Mouse (Mus musculus) C2C12 (cell line): ENCODE results near the gene Lrrc4c. TPM values are rescaled to one million over a fixed set of nuclear protein-coding genes. Genes with fewer than 3 reads are reported as not detected.

Experiments
- H3K27me3 ChIP-seq: one replicate; pipeline ENCODE4 v1.6.1; 2011; ENCODE audit not compliant: control insufficient read depth, insufficient read depth, insufficient read length
- H3K36me3 ChIP-seq: one replicate; pipeline ENCODE4 v1.6.1; 2011; ENCODE audit not compliant: control insufficient read depth, insufficient read depth
- H3K4me3 ChIP-seq: one replicate; pipeline ENCODE4 v1.5.1; 2011; ENCODE audit warnings: mild to moderate bottlenecking, control low read depth; ENCODE audit not compliant: poor library complexity, insufficient read depth, severe bottlenecking
- H3K79me2 ChIP-seq: one replicate; pipeline ENCODE4 v1.6.1; 2011; ENCODE audit not compliant: control insufficient read depth, insufficient read depth
- H3K79me3 ChIP-seq: one replicate; pipeline ENCODE4 v1.6.1; 2011; ENCODE audit warnings: low read depth, control low read depth
- H3ac ChIP-seq: one replicate; pipeline ENCODE3; 2011; ENCODE audit warnings: low read depth; ENCODE audit not compliant: control insufficient read depth, insufficient read length
- CEBPB ChIP-seq: IDR thresholded peaks from one replicate; pipeline ENCODE4 v1.6.1; 2011; ENCODE audit warnings: low read depth, mild to moderate bottlenecking, control low read depth, moderate library complexity
- CTCF ChIP-seq: IDR thresholded peaks from one replicate; pipeline ENCODE4 v1.5.1; 2011; ENCODE audit not compliant: control insufficient read depth, insufficient read depth, insufficient read length
- FOSL1 ChIP-seq: IDR thresholded peaks from one replicate; pipeline ENCODE4 v1.8.0; 2011; ENCODE audit warnings: mild to moderate bottlenecking, low read length; ENCODE audit not compliant: poor library complexity, insufficient read depth, severe bottlenecking
- MAX ChIP-seq: IDR thresholded peaks from one replicate; pipeline ENCODE4 v1.6.1; 2011; ENCODE audit warnings: mild to moderate bottlenecking, control low read depth
- MYOD1 ChIP-seq: IDR thresholded peaks from one replicate; pipeline ENCODE4 v1.6.1; 2011; ENCODE audit warnings: low read depth; ENCODE audit not compliant: control insufficient read depth, insufficient read length
- USF1 ChIP-seq: IDR thresholded peaks from one replicate; pipeline ENCODE4 v1.6.1; 2011; ENCODE audit warnings: low read depth, mild to moderate bottlenecking, control low read depth, moderate library complexity
- microRNA-seq: library from miRNA; unstranded; fragments of <30 nt; microRNA quantifications from one replicate; pipeline ENCODE4, GENCODE M21; 2019; ENCODE audit warnings: borderline microRNAs expressed
- polyA plus RNA-seq: library from polyadenylated mRNA; unstranded; fragments of >200 nt; fragmentation: generic; extraction: Trizol; gene quantifications from one replicate; pipeline ENCODE4 v1.2.1, GENCODE M21; 2012; ENCODE audit warnings: missing spikeins

Gene Lrrc4c
- polyA plus RNA-seq, 1 experiment: 1.6 TPM

- no peaks in the 10 kb centered on the region for H3K79me3 ChIP-seq
- no peak for TF ChIP-seq MAX
- no peak for TF ChIP-seq CEBPB
- no peak for TF ChIP-seq MYOD1
Observed at GRCm38 (mm10) chr2:97609436-97609835, 1291.5 kb downstream of the Lrrc4c start.

DNA sequence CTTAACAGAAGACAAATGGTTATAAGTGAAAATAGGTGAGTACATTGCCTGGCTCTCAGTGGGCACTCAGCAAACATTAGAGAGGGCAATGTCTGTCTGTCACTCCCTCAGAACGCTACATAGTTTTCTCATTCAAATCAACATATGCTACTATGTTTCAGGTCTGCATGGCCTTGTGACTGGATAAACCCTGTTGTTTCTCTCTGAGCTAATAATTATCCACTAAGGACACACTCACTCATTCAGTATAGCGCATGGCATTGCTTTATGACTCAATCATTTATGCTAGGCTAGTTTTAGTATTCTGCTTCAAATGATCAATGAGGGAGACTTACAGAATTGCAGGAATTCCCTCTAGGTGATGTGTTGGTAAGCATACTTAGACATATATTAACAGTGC is 1292.6 kb downstream of the Lrrc4c start:
- Histone ChIP-seq H3K36me3 (no peaks in the 10 kb centered on the region), H3K4me3 (no peak overlapping the region), H3ac (no peak overlapping the region), H3K79me3 (no peaks in the 10 kb centered on the region), H3K27me3 (no peaks in the 10 kb centered on the region), H3K79me2 (no peaks in the 10 kb centered on the region)
- TF ChIP-seq FOSL1 (no peak), USF1 (no peak), MAX (no peak)

More at GRCm38 (mm10) chr2:97609436-97609835, 1291.5 kb downstream of the Lrrc4c start:
- no peaks in the 10 kb centered on the region for H3K79me2 ChIP-seq
- H3K27me3 ChIP-seq: no peaks in the 10 kb centered on the region
- no peaks in the 10 kb centered on the region for H3K36me3 ChIP-seq
- H3K4me3 ChIP-seq: no peak overlapping the region
- no peak overlapping the region for H3ac ChIP-seq

DNA sequence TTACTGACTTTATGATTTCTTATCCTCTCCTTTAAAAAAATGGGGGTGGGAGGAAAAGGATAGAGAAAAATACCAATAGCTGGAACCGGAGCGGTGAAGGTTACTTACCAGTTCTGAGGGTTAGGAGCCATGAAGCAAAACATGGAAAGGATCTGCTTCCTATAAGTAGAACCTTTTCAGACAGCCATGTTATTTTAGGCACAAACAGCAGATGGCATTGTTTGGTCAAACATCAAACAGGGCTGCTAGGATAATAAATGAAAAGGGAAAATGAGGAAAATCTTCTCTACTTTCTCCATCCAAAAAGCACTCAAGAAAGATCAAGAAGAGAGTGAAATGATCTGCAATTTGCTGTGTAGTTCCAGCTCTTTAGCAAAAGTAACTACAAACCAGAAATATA is 1296.8 kb downstream of the Lrrc4c start:
- Histone ChIP-seq H3K27me3 (no peaks in the 10 kb centered on the region), H3K79me3 (no peaks in the 10 kb centered on the region), H3K36me3 (no peaks in the 10 kb centered on the region), H3ac (no peak overlapping the region), H3K79me2 (no peaks in the 10 kb centered on the region), H3K4me3 (no peak overlapping the region)
- TF ChIP-seq MYOD1: no peak

DNA sequence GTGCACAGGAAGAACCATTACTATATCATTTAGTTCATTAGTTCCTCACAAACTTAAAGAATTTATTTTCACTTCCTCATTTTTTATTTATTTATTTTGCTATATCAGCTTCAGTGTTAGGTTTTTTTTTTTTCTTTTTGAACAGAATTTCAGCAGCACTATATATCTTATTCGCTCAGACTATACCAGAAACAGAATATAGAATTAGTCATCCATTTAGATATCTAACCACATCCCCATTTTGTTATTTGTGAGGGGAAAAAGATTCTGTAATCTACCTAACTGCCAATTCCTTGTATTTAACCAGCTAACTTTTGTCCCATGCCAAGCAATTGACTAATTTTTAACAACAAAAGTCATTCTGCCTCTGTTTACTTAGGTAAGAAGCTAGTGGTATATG is 1300.6 kb downstream of the Lrrc4c start:
- Histone ChIP-seq H3ac (no peak overlapping the region), H3K27me3 (no peaks in the 10 kb centered on the region), H3K79me3 (no peaks in the 10 kb centered on the region), H3K79me2 (no peaks in the 10 kb centered on the region), H3K4me3 (no peak overlapping the region), H3K36me3 (no peaks in the 10 kb centered on the region)
- TF ChIP-seq MAX (no peak), CTCF (no peak)

DNA sequence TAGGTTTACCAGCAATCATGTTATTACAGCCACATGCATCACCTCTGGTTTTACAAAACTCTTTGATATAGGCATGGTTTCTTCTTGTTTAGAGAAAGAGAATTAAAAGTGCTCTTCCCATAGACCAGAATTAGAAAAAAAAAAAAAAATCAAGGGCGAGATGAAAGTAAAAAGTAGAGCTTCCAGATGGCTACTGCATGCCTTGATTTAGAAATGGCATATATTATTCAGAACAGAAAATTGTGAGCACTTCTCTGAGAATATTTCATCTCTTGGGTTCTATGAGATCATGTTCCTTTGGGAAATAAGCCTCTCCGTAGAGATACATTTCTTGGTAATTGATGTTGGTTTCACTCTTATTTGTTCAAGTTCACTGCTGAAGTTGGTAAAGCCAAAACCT is 1322.0 kb downstream of the Lrrc4c start:
- TF ChIP-seq USF1: no peak
- no peak for TF ChIP-seq CTCF
- TF ChIP-seq FOSL1: no peak
- TF ChIP-seq MAX: no peak
- no peak for TF ChIP-seq CEBPB
- TF ChIP-seq MYOD1: no peak
- no peaks in the 10 kb centered on the region for H3K36me3 ChIP-seq
- no peaks in the 10 kb centered on the region for H3K79me3 ChIP-seq
- H3ac ChIP-seq: no peak overlapping the region
- H3K27me3 ChIP-seq: no peaks in the 10 kb centered on the region
- H3K4me3 ChIP-seq: no peak overlapping the region
- no peaks in the 10 kb centered on the region for H3K79me2 ChIP-seq

- Histone ChIP-seq H3K79me2 (no peaks in the 10 kb centered on the region), H3K36me3 (no peaks in the 10 kb centered on the region), H3K27me3 (no peaks in the 10 kb centered on the region), H3ac (no peak overlapping the region), H3K79me3 (no peaks in the 10 kb centered on the region), H3K4me3 (no peak overlapping the region)
- no peak for TF ChIP-seq FOSL1
- no peak for TF ChIP-seq CTCF
Observed at GRCm38 (mm10) chr2:97641661-97642060, 1323.7 kb downstream of the Lrrc4c start.

DNA sequence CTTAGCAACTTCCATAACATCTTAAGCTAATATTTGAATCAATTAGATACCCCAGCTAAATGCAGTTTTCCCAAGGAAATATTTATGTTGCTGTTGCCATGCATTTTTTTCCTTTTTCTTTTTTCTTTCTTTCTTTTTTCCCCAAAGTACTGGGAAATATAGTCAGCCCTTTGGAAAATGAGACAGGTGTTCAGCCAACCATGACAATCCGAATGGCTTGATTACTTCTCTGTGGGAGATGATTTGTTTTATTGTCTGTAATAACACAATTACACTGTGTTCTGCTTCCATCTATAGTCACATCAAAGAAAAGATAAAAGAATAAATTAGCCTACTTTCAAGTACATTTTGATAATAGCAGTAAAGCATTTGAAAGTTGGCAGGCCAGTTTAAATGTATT is 1334.7 kb downstream of the Lrrc4c start:
- no peak overlapping the region for H3ac ChIP-seq
- no peaks in the 10 kb centered on the region for H3K27me3 ChIP-seq
- H3K79me3 ChIP-seq: no peaks in the 10 kb centered on the region
- TF ChIP-seq USF1 (no peak), CEBPB (no peak)
- no peak overlapping the region for H3K4me3 ChIP-seq
- no peaks in the 10 kb centered on the region for H3K79me2 ChIP-seq
- H3K36me3 ChIP-seq: no peaks in the 10 kb centered on the region

Small RNAs within 50 kb of the gene (microRNA-seq; reads per million reads assigned to microRNA genes)
- not detected for gene Gm44320
